Mouse (Mus musculus) thymus, adult 2 months (tissue): ENCODE data around the gene Lhb.

ENCODE experiments used
- CTCF ChIP-seq: fragments of 200-500 bp; IDR thresholded peaks from 2 replicates; pipeline ENCODE4 v1.5.1; 2012; ENCODE audit warnings: mild to moderate bottlenecking, control low read depth, low read length, moderate library complexity, borderline replicate concordance; ENCODE audit not compliant: control insufficient read depth, poor library complexity, insufficient read depth; ENCODE audit errors: extremely low read depth
- POLR2A ChIP-seq: fragments of 200-500 bp; IDR thresholded peaks from 2 replicates; pipeline ENCODE4 v1.6.1; 2012; ENCODE audit warnings: mild to moderate bottlenecking, low read length, control low read depth, moderate library complexity; ENCODE audit not compliant: control insufficient read depth, poor library complexity, insufficient read depth; ENCODE audit errors: extremely low read depth

GRCm38 (mm10) chr7:45408351-45408750, 12.3 kb upstream of the Lhb start:
- TF ChIP-seq CTCF, result no peak
- TF ChIP-seq POLR2A, result no peak
